In genomic region chr6:85915539-85916513, GRCm38 (mm10) we compare ENCODE assay signal across 8 mouse cellular contexts. TPM values are rescaled to one million over a fixed set of nuclear protein-coding genes. Genes with fewer than 3 reads are reported as not detected.
DNase-seq lines count a peak whose midpoint lies in the region; ATAC-seq lines count a peak whose summit lies in the region.
"Not testable (repeated sequence)": the region's sequence is repeated elsewhere in the genome, so short reads cannot be mapped to it uniquely, and the experiment has no call there.

TSS of gene Nat8f1 (minus strand) at chr6:85915687.

- not testable (repeated sequence) for H3K4me1 ChIP-seq in hindbrain, embryonic 11.5 days (replicated peaks; ENCODE audit: control insufficient read depth, insufficient read depth, low read length)

- peak within 1 kb of the TSS; percentile 74 for H3K9ac ChIP-seq in hindbrain, embryonic 11.5 days (ENCODE audit: low read depth, low read length)

- not testable (repeated sequence) for H3K27me3 ChIP-seq in hindbrain, embryonic 11.5 days (ENCODE audit: control insufficient read depth, insufficient read depth, low read length)

- peak within 1 kb of the TSS; percentile 56 for H3K4me3 ChIP-seq in hindbrain, embryonic 11.5 days (ENCODE audit: low read depth, low read length)

- not testable (repeated sequence) for H3K9me3 ChIP-seq in hindbrain, embryonic 11.5 days (ENCODE audit: control insufficient read depth, low read length)

- peak; percentile 92 for DNase-seq in MN1 (ENCODE audit: low spot score)
- peak; percentile 89 for DNase-seq in cerebellum, adult 9-10 months
- DNase-seq in frontal cortex, adult 2 months (ENCODE audit: extremely low spot score in 1 of 2, low spot score in 1 of 2) = peak; percentile 81 to 86
- DNase-seq in hindbrain, embryonic 11.5 days (ENCODE audit: low spot score) = peak; percentile 89
- DNase-seq in layer of hippocampus, postnatal 10 days (ENCODE audit: low spot score in 2 of 2) = peak; percentile 84 to 89
- peak; percentile 94 for DNase-seq in lung, postnatal 10 days
- DNase-seq in ovary, postnatal 36 days (ENCODE audit: low spot score) = peak; percentile 87
- DNase-seq in thymus, postnatal 25 days = peak; percentile 87

- not testable (repeated sequence) for H3K36me3 ChIP-seq in hindbrain, embryonic 11.5 days (ENCODE audit: control insufficient read depth, insufficient read depth, low read length)

- under 1% methylated on average over 58 of the region's 61 CpGs for WGBS in hindbrain, embryonic 11.5 days

- H3K27ac ChIP-seq in hindbrain, embryonic 11.5 days (ENCODE audit: low read depth, low read length) = peak within 1 kb of the TSS; percentile 68

- peak within 1 kb of the TSS; percentile 70 for H3K4me2 ChIP-seq in hindbrain, embryonic 11.5 days (replicated peaks; ENCODE audit: low read depth, low read length)

- ATAC-seq in hindbrain, embryonic 11.5 days (ENCODE audit: low FRiP score) = peak; percentile 97

RNA-seq across cellular contexts. Expression of gene Nat8f1, which starts in this region (rescaled TPM):
- polyA plus RNA-seq in frontal cortex, adult 2 months (2012; rRNA removed) = 35.5 and 36.2 TPM in 2 replicates
- polyA plus RNA-seq in hindbrain, embryonic 11.5 days (2014; fragmentation: Nextera tagmentation; extraction: Ambion mirVana) = 6.5 and 6.6 TPM in 2 replicates
- 10 to 100 TPM; 13.1 to 16.2 TPM for total RNA-seq in layer of hippocampus, postnatal 10 days (2021)

Comparison
In these comparisons a context has a peak if more than half of its experiments do, and no peak if none do; other contexts are left out.
1. Peak in every context shown above with its lines: DNase-seq, ATAC-seq, H3K4me3 ChIP-seq and H3K27ac ChIP-seq.